Mouse (Mus musculus): Measurements from ENCODE around the gene Glmn. TPM values are rescaled to one million over a fixed set of nuclear protein-coding genes. Genes with fewer than 3 reads are reported as not detected.

The Glmn gene
- polyA plus RNA-seq, 1 experiment = 8.0 TPM

- no peak for DNase-seq (ENCODE audit: low spot score)
These were observed 81.6 kb downstream of the Glmn start for GRCm38 (mm10) chr5:107516087-107516486.

GRCm38 (mm10) chr5:107515453-107515852 lies 82.2 kb downstream of the Glmn start:
- DNase-seq (ENCODE audit: low spot score) = no peak

- DNase-seq (ENCODE audit: low spot score) = no peak
These were observed 84.1 kb downstream of the Glmn start for GRCm38 (mm10) chr5:107513583-107513982.

GRCm38 (mm10) chr5:107511326-107511725 lies 86.4 kb downstream of the Glmn start:
- DNase-seq (ENCODE audit: low spot score) = no peak

GRCm38 (mm10) chr5:107510503-107510902 lies 87.2 kb downstream of the Glmn start:
- no peak for DNase-seq (ENCODE audit: low spot score)

GRCm38 (mm10) chr5:107507321-107507720 lies 90.4 kb downstream of the Glmn start, which contains the start of gene Gm42669:
Gene Gm42669, plus strand, starts transcription at chr5:107507621.
- no peak for DNase-seq (ENCODE audit: low spot score)

- no peak for DNase-seq (ENCODE audit: low spot score)
These were observed 96.9 kb downstream of the Glmn start for GRCm38 (mm10) chr5:107500741-107501140.

- no peak for DNase-seq (ENCODE audit: low spot score)
These were observed 97.7 kb downstream of the Glmn start for GRCm38 (mm10) chr5:107499891-107500535.

Other genes with a start within 250 kb of the Glmn start
- 0.40 and 0.70 TPM in 2 replicates for gene Ephx4, start 195.2 kb downstream of the Glmn start, polyA plus RNA-seq (2012; rRNA removed)
- not detected in 2 replicates for gene Lpcat2b, start 166.3 kb downstream of the Glmn start, polyA plus RNA-seq (2012; rRNA removed)
- 3.5 and 3.7 TPM in 2 replicates for gene Btbd8, start 159.9 kb downstream of the Glmn start, polyA plus RNA-seq (2012; rRNA removed)
- 0.04 and 0.12 TPM in 2 replicates for gene Gm42669, start 90.3 kb downstream of the Glmn start, polyA plus RNA-seq (2012; rRNA removed)
- gene 1700028K03Rik, start 63.2 kb downstream of the Glmn start, polyA plus RNA-seq (2012; rRNA removed) = 0.06 TPM in 1 of 2 replicates, not detected in the other
- gene Rpap2, start 515 bp downstream of the Glmn start, polyA plus RNA-seq (2012; rRNA removed) = 13.5 and 15.1 TPM in 2 replicates
- 0.46 and 0.52 TPM in 2 replicates for gene Gfi1, start 128.1 kb upstream of the Glmn start, polyA plus RNA-seq (2012; rRNA removed)
- not detected in 2 replicates for gene Ube2d2b, start 232.2 kb upstream of the Glmn start, polyA plus RNA-seq (2012; rRNA removed)